Mouse (Mus musculus) forebrain, embryonic 11.5 days (tissue): Measurements from ENCODE around the gene Frmd4b. TPM values are rescaled to one million over a fixed set of nuclear protein-coding genes. Genes with fewer than 3 reads are reported as not detected.

Experiments used
- ATAC-seq: fragments of 200-750 bp; cut with Nextera tagmentation; replicated peaks from 2 replicates; pipeline ENCODE4 v1.8.0; 2017; ENCODE audit warnings: moderate TSS enrichment; ENCODE audit not compliant: low FRiP score
- DNase-seq: peaks from one replicate; pipeline ENCODE4 v3.0.0-alpha.2; 2017; ENCODE audit warnings: low spot score
- H3K27ac ChIP-seq: fragments of 300-500 bp; sonication (generic); 2 replicates; pipeline ENCODE4 v1.5.1; 2014; ENCODE audit warnings: low read depth, low read length
- H3K27me3 ChIP-seq: fragments of 300-500 bp; sonication (generic); 2 replicates; pipeline ENCODE4 v1.6.1; 2014; ENCODE audit warnings: mild to moderate bottlenecking, low read length, mixed read lengths; ENCODE audit not compliant: control insufficient read depth, insufficient read depth
- H3K36me3 ChIP-seq: fragments of 300-500 bp; sonication (generic); 2 replicates; pipeline ENCODE4 v1.6.1; 2014; ENCODE audit warnings: mild to moderate bottlenecking, low read length, moderate library complexity, mixed read lengths; ENCODE audit not compliant: control insufficient read depth, insufficient read depth
- H3K4me1 ChIP-seq: fragments of 300-500 bp; sonication (generic); replicated peaks from 2 replicates; pipeline ENCODE4 v1.6.1; 2014; ENCODE audit warnings: low read length, mixed read lengths; ENCODE audit not compliant: control insufficient read depth, insufficient read depth
- H3K4me2 ChIP-seq: fragments of 300-500 bp; sonication (generic); 2 replicates; pipeline ENCODE4 v1.6.1; 2014; ENCODE audit warnings: low read depth, mild to moderate bottlenecking, low read length, moderate library complexity, mixed read lengths; ENCODE audit not compliant: severe bottlenecking
- H3K4me3 ChIP-seq: fragments of 300-500 bp; sonication (generic); 2 replicates; pipeline ENCODE4 v1.5.1; 2014; ENCODE audit warnings: low read depth, low read length
- H3K9ac ChIP-seq: fragments of 300-500 bp; sonication (generic); 2 replicates; pipeline ENCODE4 v1.6.1; 2014; ENCODE audit warnings: low read length
- H3K9me3 ChIP-seq: fragments of 300-500 bp; sonication (generic); 2 replicates; pipeline ENCODE4 v1.6.1; 2016; ENCODE audit warnings: low read length, mixed read lengths; ENCODE audit not compliant: control insufficient read depth
- WGBS: fragments of 180-500 bp; shearing (Covaris S2); extraction: QIAGEN DNeasy Blood & Tissue Kit; methylation state at CpG from one replicate; pipeline ENCODE4 v1.1.7; 2014; 5-methylcytosine and 5-hydroxymethylcytosine counted together
- polyA plus RNA-seq: library from polyadenylated mRNA; unstranded; fragments of >200 nt; fragmentation: Nextera tagmentation; extraction: Ambion mirVana; gene quantifications from 2 replicates; pipeline ENCODE4 v1.2.1, GENCODE M21; 2014

The Frmd4b gene
- polyA plus RNA-seq, 1 experiment from 2014 or later = 35.7 TPM

DNA sequence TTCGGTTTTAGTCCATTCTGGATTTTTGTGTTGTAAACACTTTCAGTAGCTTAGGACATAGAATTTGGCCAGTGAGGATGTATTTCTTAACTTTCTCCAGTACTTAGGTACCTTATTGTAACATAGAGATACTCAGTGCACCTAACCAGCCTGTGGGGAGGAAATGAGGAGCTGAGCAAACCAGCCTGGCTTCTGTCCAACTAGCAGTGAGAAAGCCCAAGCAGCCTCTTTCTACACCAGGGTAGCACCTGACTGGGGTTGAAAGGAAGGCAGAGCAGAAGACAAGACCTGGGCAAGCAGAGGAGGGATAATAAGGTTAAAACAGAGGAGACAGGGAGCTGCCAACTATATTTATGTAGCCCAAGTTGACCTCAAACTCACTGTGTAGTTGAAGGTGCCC, 333.7 kb downstream of the Frmd4b start:
- DNase-seq (no peak), ATAC-seq (no peak)
- H3K4me1 ChIP-seq = no peaks in the 10 kb centered on the region
- H3K27me3 ChIP-seq = no peaks in the 10 kb centered on the region
- H3K9ac ChIP-seq = no peak overlapping the region
- peaks cover 4% of the 10 kb centered on the region; the same call in 1 of the 2 replicates for H3K36me3 ChIP-seq
- no peak overlapping the region for H3K4me3 ChIP-seq
- H3K27ac ChIP-seq = no peak overlapping the region
- 100% methylated on average over 1 of the region's 1 CpGs for WGBS
- H3K4me2 ChIP-seq = no peak overlapping the region
- H3K9me3 ChIP-seq = no peaks in the 10 kb centered on the region

DNA sequence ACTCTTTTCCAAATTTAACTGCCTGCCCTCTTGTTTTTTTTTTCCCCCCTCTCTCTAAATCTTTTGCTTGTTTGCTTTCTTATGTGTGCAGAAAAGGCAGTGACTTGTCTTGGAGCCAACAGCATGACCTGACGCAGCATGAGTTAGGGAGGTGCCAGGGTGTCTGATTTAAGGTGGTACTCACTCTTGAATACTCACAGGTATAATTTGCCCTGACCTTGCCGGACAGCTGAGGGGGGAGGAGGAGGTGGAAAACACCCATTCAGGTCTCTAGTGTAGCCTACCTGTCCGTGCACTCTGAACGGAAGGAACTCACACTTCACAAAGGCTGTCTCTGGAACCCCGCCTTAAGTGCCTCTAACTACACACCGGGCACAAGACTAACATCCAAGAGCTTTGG, 338.5 kb downstream of the Frmd4b start:
- Histone ChIP-seq H3K4me3 (no peak overlapping the region), H3K27me3 (no peaks in the 10 kb centered on the region), H3K9ac (no peak overlapping the region), H3K36me3 (no peaks in the 10 kb centered on the region), H3K4me1 (peaks cover 5% of the 10 kb centered on the region; the same call in 1 of the 2 replicates), H3K27ac (no peak overlapping the region), H3K9me3 (no peaks in the 10 kb centered on the region), H3K4me2 (no peak overlapping the region)
- DNase-seq (no peak), ATAC-seq (no peak)
- 38% methylated on average over 6 of the region's 6 CpGs for WGBS

DNA sequence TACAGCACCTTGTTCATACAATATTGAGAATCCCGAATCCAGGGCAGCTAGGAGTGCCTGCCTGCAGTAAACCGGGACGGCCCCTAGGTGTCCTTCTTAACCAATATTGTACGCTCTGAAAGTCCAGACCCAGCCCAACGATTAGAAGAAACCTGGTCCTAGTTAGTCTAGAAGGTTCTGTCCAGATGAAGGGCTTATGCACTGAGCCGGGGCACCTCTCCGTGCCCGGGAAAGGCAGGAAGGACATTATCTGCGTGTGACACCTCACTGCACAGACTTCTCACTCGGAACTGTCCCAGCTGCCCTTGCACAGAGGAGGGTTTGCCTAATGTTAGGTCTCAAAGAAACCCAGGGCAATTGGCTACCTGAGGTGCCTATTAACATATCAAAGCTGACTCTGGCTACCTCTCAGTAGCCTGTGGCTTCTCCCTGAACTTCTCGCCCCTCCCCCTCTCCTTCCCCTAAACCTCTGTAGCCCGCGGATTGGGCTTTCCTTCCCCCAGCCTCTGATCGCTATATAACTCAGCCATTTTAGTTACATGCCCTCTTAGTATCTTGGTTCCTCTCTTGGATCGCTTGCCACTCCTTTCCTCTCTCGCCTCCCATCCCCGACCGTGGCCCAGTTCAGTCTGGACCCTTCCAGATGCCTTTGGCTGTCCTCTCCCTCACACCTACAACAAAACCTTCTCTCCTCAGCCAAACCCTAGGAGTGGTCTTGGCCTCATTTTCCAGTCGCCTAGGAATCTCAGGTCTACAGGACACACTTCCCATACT, 339.1 kb downstream of the Frmd4b start:
- Histone ChIP-seq H3K9ac (peak overlapping the region; percentile 20; the same call in 1 of the 2 replicates), H3K27ac (no peak overlapping the region), H3K27me3 (no peaks in the 10 kb centered on the region)

DNA sequence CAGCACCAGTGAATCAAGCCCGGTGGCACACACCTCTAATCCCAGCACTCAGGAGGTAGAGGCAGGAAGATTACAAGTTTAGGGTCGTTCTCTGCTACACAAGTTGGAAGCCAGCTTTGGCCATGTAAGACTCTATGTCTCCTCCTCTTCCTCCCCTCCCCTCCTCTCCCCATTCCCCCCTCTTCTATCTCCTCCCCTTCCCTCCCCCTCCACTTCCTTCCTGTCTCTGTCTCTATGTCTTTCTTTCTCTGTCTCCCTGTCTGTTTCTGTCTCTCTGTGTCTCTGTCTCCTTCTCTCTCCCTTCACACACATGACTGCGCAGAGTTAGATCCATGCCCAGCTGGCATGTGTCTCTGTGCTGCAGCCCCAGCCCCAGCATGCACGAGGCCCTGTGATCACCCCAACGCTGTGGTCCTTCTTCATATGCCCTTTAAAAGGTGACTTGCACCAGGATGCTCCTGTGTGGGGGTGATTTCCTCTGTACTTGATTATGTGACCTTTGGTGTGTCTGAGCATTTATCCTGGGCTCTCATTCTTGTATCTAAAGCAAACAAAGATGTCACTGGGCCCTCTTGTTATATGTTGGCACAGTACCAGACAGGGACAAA, 340.3 kb downstream of the Frmd4b start:
- Histone ChIP-seq H3K9ac (no peak overlapping the region), H3K9me3 (no peaks in the 10 kb centered on the region), H3K27ac (no peak overlapping the region), H3K4me2 (no peak overlapping the region), H3K27me3 (no peaks in the 10 kb centered on the region), H3K36me3 (no peaks in the 10 kb centered on the region), H3K4me1 (peaks cover 5% of the 10 kb centered on the region; the same call in 1 of the 2 replicates), H3K4me3 (no peak overlapping the region)
- no peak for ATAC-seq
- WGBS = 72% methylated on average over 5 of the region's 5 CpGs
- no peak for DNase-seq

More for the DNA sequence above, 339.1 kb downstream of the Frmd4b start:
- H3K36me3 ChIP-seq = no peaks in the 10 kb centered on the region
- H3K4me3 ChIP-seq = no peak overlapping the region
- ATAC-seq (peak; percentile 73), DNase-seq (peak; percentile 83)
- 1% methylated on average over 19 of the region's 19 CpGs for WGBS
- H3K9me3 ChIP-seq = no peaks in the 10 kb centered on the region
- H3K4me2 ChIP-seq = peak overlapping the region; percentile 28; the same call in 1 of the 2 replicates
- peaks cover 5% of the 10 kb centered on the region; the same call in 1 of the 2 replicates for H3K4me1 ChIP-seq

DNA sequence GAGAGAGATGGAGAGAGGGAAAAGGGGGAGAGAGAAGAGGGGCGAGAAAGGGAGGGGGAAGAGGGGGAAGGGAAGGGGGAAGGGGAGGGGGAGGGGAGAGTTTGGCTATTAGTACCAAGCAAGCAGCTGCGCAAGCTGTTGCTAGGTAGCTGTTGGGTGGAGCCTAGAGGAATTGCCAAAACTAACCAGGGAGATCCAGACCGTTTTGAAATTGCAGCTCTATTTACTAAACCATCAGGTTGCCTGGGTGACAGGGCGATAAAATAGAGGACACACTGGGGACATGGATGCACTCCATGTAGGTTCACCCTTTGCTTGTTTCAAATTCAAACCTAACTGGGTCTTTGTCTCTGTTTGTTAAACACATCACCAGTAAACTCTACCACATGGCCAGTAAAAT, 341.0 kb downstream of the Frmd4b start:
- Histone ChIP-seq H3K9ac (no peak overlapping the region), H3K9me3 (no peaks in the 10 kb centered on the region), H3K4me2 (no peak overlapping the region), H3K27ac (no peak overlapping the region), H3K36me3 (no peaks in the 10 kb centered on the region), H3K27me3 (no peaks in the 10 kb centered on the region), H3K4me3 (no peak overlapping the region), H3K4me1 (peaks cover 5% of the 10 kb centered on the region; the same call in 1 of the 2 replicates)
- no peak for DNase-seq
- WGBS = 39% methylated on average over 4 of the region's 4 CpGs
- ATAC-seq = no peak

DNA sequence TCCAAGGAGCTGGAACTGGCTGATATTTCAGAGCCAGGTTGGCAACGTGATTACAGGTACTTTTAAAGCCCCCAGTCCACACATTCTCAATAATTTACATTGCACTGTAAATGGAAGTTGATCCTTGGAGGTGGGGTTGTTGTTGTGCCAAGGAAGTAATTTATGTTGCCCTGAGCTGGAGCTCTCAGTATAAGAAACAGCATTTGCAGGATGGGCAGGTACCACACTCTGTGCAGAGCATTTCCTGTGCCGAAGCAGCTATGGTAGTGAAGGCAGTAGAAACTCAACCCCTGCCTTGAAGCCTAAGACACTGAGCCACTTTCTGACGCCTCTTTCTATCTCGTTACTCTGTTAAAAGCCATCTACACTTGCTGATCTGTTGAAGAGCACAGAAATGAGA, 341.6 kb downstream of the Frmd4b start:
- Histone ChIP-seq H3K36me3 (no peaks in the 10 kb centered on the region), H3K27ac (no peak overlapping the region), H3K4me3 (no peak overlapping the region), H3K9ac (no peak overlapping the region), H3K9me3 (no peaks in the 10 kb centered on the region), H3K4me2 (no peak overlapping the region), H3K4me1 (peaks cover 5% of the 10 kb centered on the region; the same call in 1 of the 2 replicates), H3K27me3 (no peaks in the 10 kb centered on the region)
- DNase-seq (no peak), ATAC-seq (no peak)
- WGBS = 59% methylated on average over 4 of the region's 4 CpGs

DNA sequence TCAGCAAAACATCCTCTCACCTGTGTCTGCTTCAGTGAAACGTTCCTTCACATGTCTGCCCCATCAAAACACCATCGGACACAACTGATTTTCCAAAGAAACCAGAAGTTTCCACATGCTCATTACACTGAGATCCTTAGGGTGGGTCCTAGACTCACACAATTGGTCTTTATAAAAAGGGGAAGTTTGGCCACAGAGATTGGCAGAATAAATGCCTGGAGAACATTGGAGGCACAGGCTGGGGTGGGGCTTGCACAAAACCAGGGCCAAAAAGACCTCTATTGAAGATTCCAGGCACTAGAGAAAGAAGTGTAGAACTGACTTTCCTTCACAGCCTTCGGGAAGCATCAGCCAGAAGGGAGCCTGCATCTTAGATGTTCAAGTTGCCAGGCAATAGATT, 343.6 kb downstream of the Frmd4b start:
- no peak overlapping the region for H3K9ac ChIP-seq
- H3K36me3 ChIP-seq = no peaks in the 10 kb centered on the region
- no peaks in the 10 kb centered on the region for H3K9me3 ChIP-seq
- DNase-seq = no peak
- no peak overlapping the region for H3K27ac ChIP-seq
- no peaks in the 10 kb centered on the region for H3K27me3 ChIP-seq
- 75% methylated on average over 3 of the region's 3 CpGs for WGBS
- peaks cover 5% of the 10 kb centered on the region; the same call in 1 of the 2 replicates for H3K4me1 ChIP-seq
- no peak for ATAC-seq
- no peak overlapping the region for H3K4me3 ChIP-seq
- H3K4me2 ChIP-seq = no peak overlapping the region

DNA sequence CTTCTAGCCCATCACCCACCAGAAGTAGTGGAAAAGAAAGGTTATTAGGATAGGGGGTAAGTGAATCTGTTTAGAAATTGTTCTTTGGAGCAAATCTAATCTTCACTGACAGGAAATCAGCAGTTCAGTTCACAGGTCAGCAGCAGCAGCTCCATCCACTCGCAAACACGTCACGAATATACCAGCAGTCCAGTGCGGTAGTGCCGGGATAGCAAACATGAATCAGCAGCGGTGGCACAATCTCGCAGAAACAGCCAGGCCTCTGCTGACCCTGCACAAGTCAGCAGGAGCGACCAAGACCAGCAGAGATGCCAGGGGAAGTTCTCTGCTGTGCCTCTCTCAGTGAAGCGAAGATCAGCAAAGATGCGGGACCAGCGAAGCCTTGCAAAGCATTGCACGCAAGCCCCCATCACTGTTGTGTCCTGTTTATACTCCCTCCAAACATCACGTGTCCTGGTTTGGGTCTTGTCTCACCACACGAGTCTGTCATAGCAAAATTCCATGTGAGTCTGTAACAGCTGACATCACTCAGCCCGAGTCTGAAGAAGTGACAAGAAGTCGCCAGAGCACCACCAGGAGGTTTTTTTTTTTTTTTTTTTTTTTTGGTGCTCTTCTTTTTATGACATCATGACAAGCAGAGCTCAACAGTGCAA, 344.2 kb downstream of the Frmd4b start:
- Histone ChIP-seq H3K36me3 (no peaks in the 10 kb centered on the region), H3K4me2 (no peak overlapping the region), H3K4me1 (peaks cover 2% of the 10 kb centered on the region; the same call in 1 of the 2 replicates), H3K27ac (no peak overlapping the region), H3K4me3 (no peak overlapping the region), H3K27me3 (no peaks in the 10 kb centered on the region), H3K9me3 (no peaks in the 10 kb centered on the region), H3K9ac (no peak overlapping the region)
- DNase-seq = no peak
- no peak for ATAC-seq
- 88% methylated on average over 16 of the region's 16 CpGs for WGBS
